Mouse (Mus musculus): ENCODE measurements around the gene Kalrn.

- TF ChIP-seq CTCF (IDR thresholded peaks at IDR 0.05; ENCODE audit: extremely low read depth, insufficient read length, insufficient replicate concordance, low read depth, low read length) (no peak), POLR2A (IDR thresholded peaks at IDR 0.05; ENCODE audit: low read depth, low read length) (no peak)
These were observed 639.9 kb downstream of the Kalrn start for GRCm38 (mm10) chr16:33933411-33933810.
